Mouse (Mus musculus) ES-E14 (cell line): Measurements from ENCODE around the gene Lrrc8d.

ENCODE experiments used
- CHD2 ChIP-seq: IDR thresholded peaks from 2 replicates; pipeline ENCODE4 v1.6.1; 2014; ENCODE audit warnings: mild to moderate bottlenecking, low read depth, low read length, inconsistent platforms
- MAFK ChIP-seq: IDR thresholded peaks from 2 replicates; pipeline ENCODE4 v1.6.1; 2014; ENCODE audit warnings: mild to moderate bottlenecking, low read depth, low read length, inconsistent platforms; ENCODE audit not compliant: insufficient read depth
- ZC3H11A ChIP-seq: IDR thresholded peaks from 2 replicates; pipeline ENCODE4 v1.6.1; 2012; ENCODE audit warnings: low read depth, mild to moderate bottlenecking, inconsistent platforms, low read length, borderline replicate concordance

DNA sequence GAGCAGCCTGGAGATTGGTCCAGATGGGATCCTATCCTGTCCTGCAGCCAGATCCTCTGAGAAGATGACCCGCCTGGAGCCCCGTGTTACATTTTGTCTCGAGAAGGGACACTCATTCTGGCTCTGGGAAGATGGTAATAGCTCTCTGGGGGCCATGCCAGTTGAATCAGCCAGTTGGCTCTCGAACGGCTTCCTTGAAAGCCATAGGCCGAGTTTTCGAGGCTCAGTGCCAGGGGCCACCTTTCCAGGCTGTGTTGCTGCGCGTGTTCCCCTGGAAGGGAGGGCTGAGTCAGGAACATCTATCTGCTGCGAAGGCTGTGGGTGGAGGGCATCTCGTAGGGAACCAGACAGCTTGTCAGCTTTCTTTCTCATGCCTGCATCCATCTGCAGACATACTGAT is 23.0 kb downstream of the Lrrc8d start:
- TF ChIP-seq MAFK (no peak), ZC3H11A (no peak), CHD2 (no peak)
